Mouse (Mus musculus): ENCODE measurements around the gene Gga1. TPM values are rescaled to one million over a fixed set of nuclear protein-coding genes. Genes with fewer than 3 reads are reported as not detected.

The Gga1 gene
- polyA plus RNA-seq, 1 experiment from 2014 or later, result 51.8 TPM

GRCm38 (mm10) chr15:78915660-78916017, 38.6 kb downstream of the Gga1 start:
- H3K4me3 ChIP-seq, result peak overlapping the region; percentile 76
- ATAC-seq (ENCODE audit: insufficient number of reproducible peaks, insufficient read depth, low FRiP score, low TSS enrichment, low read depth), result peak; percentile 8; the same call in 1 of the 2 replicates
- H3K4me2 ChIP-seq, result peak overlapping the region; percentile 92
- H3K4me1 ChIP-seq, result peaks cover 44% of the 10 kb centered on the region
- H3K27ac ChIP-seq, result peak overlapping the region; percentile 66
- peaks cover 31% of the 10 kb centered on the region for H3K36me3 ChIP-seq
- 9% methylated on average over 8 of the region's 8 CpGs for WGBS
- H3K27me3 ChIP-seq, result no peaks in the 10 kb centered on the region
- H3K9me3 ChIP-seq, result no peaks in the 10 kb centered on the region
- H3K9ac ChIP-seq, result peak overlapping the region; percentile 85

- peak overlapping the region; percentile 85 for H3K9ac ChIP-seq
- no peak for ATAC-seq (ENCODE audit: insufficient number of reproducible peaks, insufficient read depth, low FRiP score, low TSS enrichment, low read depth)
- peak overlapping the region; percentile 92 for H3K4me2 ChIP-seq
- 43% methylated on average over 12 of the region's 12 CpGs for WGBS
- peaks cover 25% of the 10 kb centered on the region for H3K36me3 ChIP-seq
- H3K27me3 ChIP-seq, result no peaks in the 10 kb centered on the region
- no peaks in the 10 kb centered on the region for H3K9me3 ChIP-seq
- peak overlapping the region; percentile 76 for H3K4me3 ChIP-seq
- H3K4me1 ChIP-seq, result peaks cover 44% of the 10 kb centered on the region
- peak overlapping the region; percentile 66 for H3K27ac ChIP-seq
Observed at GRCm38 (mm10) chr15:78916052-78916826, 39.2 kb downstream of the Gga1 start.

GRCm38 (mm10) chr15:78918126-78918525, 41.1 kb downstream of the Gga1 start:
- no peak overlapping the region for H3K27ac ChIP-seq
- no peaks in the 10 kb centered on the region for H3K9me3 ChIP-seq
- peaks cover 44% of the 10 kb centered on the region for H3K4me1 ChIP-seq
- H3K36me3 ChIP-seq, result peaks cover 20% of the 10 kb centered on the region
- 92% methylated on average over 23 of the region's 23 CpGs for WGBS
- no peak for ATAC-seq (ENCODE audit: insufficient number of reproducible peaks, insufficient read depth, low FRiP score, low TSS enrichment, low read depth)
- H3K9ac ChIP-seq, result peak overlapping the region; percentile 27; the same call in 1 of the 2 replicates
- H3K4me2 ChIP-seq, result no peak overlapping the region
- H3K4me3 ChIP-seq, result no peak overlapping the region
- H3K27me3 ChIP-seq, result no peaks in the 10 kb centered on the region

- Histone ChIP-seq H3K36me3 (peaks cover 20% of the 10 kb centered on the region), H3K4me1 (peaks cover 48% of the 10 kb centered on the region), H3K9ac (no peak overlapping the region), H3K4me3 (no peak overlapping the region), H3K9me3 (no peaks in the 10 kb centered on the region), H3K4me2 (no peak overlapping the region), H3K27me3 (no peaks in the 10 kb centered on the region), H3K27ac (no peak overlapping the region)
- WGBS, result 80% methylated on average over 12 of the region's 12 CpGs
- ATAC-seq (ENCODE audit: insufficient number of reproducible peaks, insufficient read depth, low FRiP score, low TSS enrichment, low read depth), result no peak
Observed at GRCm38 (mm10) chr15:78919914-78920313, 42.9 kb downstream of the Gga1 start.

- H3K9me3 ChIP-seq, result no peaks in the 10 kb centered on the region
- 83% methylated on average over 7 of the region's 7 CpGs for WGBS
- H3K36me3 ChIP-seq, result peaks cover 18% of the 10 kb centered on the region
- no peak overlapping the region for H3K9ac ChIP-seq
- H3K27ac ChIP-seq, result 0 out of 2 replicates have a peak overlapping the region, but pooled peaks have one; percentile 77
- no peak overlapping the region for H3K4me3 ChIP-seq
- H3K4me1 ChIP-seq, result peaks cover 45% of the 10 kb centered on the region
- H3K27me3 ChIP-seq, result no peaks in the 10 kb centered on the region
- no peak for ATAC-seq (ENCODE audit: insufficient number of reproducible peaks, insufficient read depth, low FRiP score, low TSS enrichment, low read depth)
- no peak overlapping the region for H3K4me2 ChIP-seq
Observed at GRCm38 (mm10) chr15:78922700-78923099, 45.7 kb downstream of the Gga1 start.

- no peaks in the 10 kb centered on the region for H3K9me3 ChIP-seq
- peaks cover 11% of the 10 kb centered on the region for H3K36me3 ChIP-seq
- 34% methylated on average over 6 of the region's 6 CpGs for WGBS
- no peak overlapping the region for H3K4me3 ChIP-seq
- no peaks in the 10 kb centered on the region for H3K27me3 ChIP-seq
- no peak for ATAC-seq (ENCODE audit: insufficient number of reproducible peaks, insufficient read depth, low FRiP score, low TSS enrichment, low read depth)
- H3K9ac ChIP-seq, result peak overlapping the region; percentile 49; the same call in 1 of the 2 replicates
- peaks cover 47% of the 10 kb centered on the region for H3K4me1 ChIP-seq
- peak overlapping the region; percentile 77 for H3K27ac ChIP-seq
- H3K4me2 ChIP-seq, result peak overlapping the region; percentile 5; the same call in 1 of the 2 replicates
Observed at GRCm38 (mm10) chr15:78923585-78923984, 46.6 kb downstream of the Gga1 start.

GRCm38 (mm10) chr15:78925129-78925528, 48.1 kb downstream of the Gga1 start:
- no peak for ATAC-seq (ENCODE audit: insufficient number of reproducible peaks, insufficient read depth, low FRiP score, low TSS enrichment, low read depth)
- H3K4me2 ChIP-seq, result peak overlapping the region; percentile 89
- WGBS, result 37% methylated on average over 8 of the region's 8 CpGs
- peak overlapping the region; percentile 99 for H3K27ac ChIP-seq
- H3K4me1 ChIP-seq, result peaks cover 59% of the 10 kb centered on the region
- peaks cover 10% of the 10 kb centered on the region for H3K36me3 ChIP-seq
- no peaks in the 10 kb centered on the region for H3K9me3 ChIP-seq
- H3K4me3 ChIP-seq, result no peak overlapping the region
- peak overlapping the region; percentile 71; the same call in 1 of the 2 replicates for H3K9ac ChIP-seq
- H3K27me3 ChIP-seq, result no peaks in the 10 kb centered on the region

- no peaks in the 10 kb centered on the region for H3K9me3 ChIP-seq
- peak within 1 kb of the TSS; percentile 99 for H3K27ac ChIP-seq
- no peaks in the 10 kb centered on the region for H3K27me3 ChIP-seq
- H3K4me2 ChIP-seq, result peak within 1 kb of the TSS; percentile 89
- H3K4me1 ChIP-seq, result peaks cover 65% of the 10 kb centered on the region
- peak; percentile 82 for ATAC-seq (ENCODE audit: insufficient number of reproducible peaks, insufficient read depth, low FRiP score, low TSS enrichment, low read depth)
- peak within 1 kb of the TSS; percentile 82 for H3K9ac ChIP-seq
- WGBS, result 3% methylated on average over 20 of the region's 20 CpGs
- peak within 1 kb of the TSS; percentile 61 for H3K4me3 ChIP-seq
- H3K36me3 ChIP-seq, result peaks cover 19% of the 10 kb centered on the region
Observed at GRCm38 (mm10) chr15:78926021-78926919, 49.3 kb downstream of the Gga1 start, which contains the start of gene Lgals1. Gene Lgals1, plus strand, starts transcription at chr15:78926725.

GRCm38 (mm10) chr15:78927021-78927787, 50.2 kb downstream of the Gga1 start:
- H3K4me1 ChIP-seq, result peaks cover 68% of the 10 kb centered on the region
- H3K4me3 ChIP-seq, result peak overlapping the region; percentile 61
- peak overlapping the region; percentile 82 for H3K9ac ChIP-seq
- no peak for ATAC-seq (ENCODE audit: insufficient number of reproducible peaks, insufficient read depth, low FRiP score, low TSS enrichment, low read depth)
- no peaks in the 10 kb centered on the region for H3K9me3 ChIP-seq
- no peaks in the 10 kb centered on the region for H3K27me3 ChIP-seq
- H3K4me2 ChIP-seq, result peak overlapping the region; percentile 89
- 10% methylated on average over 15 of the region's 15 CpGs for WGBS
- peak overlapping the region; percentile 99 for H3K27ac ChIP-seq
- peaks cover 19% of the 10 kb centered on the region for H3K36me3 ChIP-seq

- 0% methylated on average over 28 of the region's 35 CpGs for WGBS
- Histone ChIP-seq H3K27ac (peak overlapping the region; percentile 99), H3K9me3 (no peaks in the 10 kb centered on the region), H3K4me2 (peak overlapping the region; percentile 89), H3K36me3 (peaks cover 19% of the 10 kb centered on the region), H3K27me3 (no peaks in the 10 kb centered on the region), H3K4me1 (peaks cover 65% of the 10 kb centered on the region), H3K4me3 (peak overlapping the region; percentile 61), H3K9ac (peak overlapping the region; percentile 82)
- peak; percentile 59; the same call in 1 of the 2 replicates for ATAC-seq (ENCODE audit: insufficient number of reproducible peaks, insufficient read depth, low FRiP score, low TSS enrichment, low read depth)
Observed at GRCm38 (mm10) chr15:78927788-78928457, 50.9 kb downstream of the Gga1 start.

All from embryonic facial prominence, embryonic 13.5 days (tissue).